8 mouse cellular contexts compared by ENCODE assay signal in the genomic region with DNA sequence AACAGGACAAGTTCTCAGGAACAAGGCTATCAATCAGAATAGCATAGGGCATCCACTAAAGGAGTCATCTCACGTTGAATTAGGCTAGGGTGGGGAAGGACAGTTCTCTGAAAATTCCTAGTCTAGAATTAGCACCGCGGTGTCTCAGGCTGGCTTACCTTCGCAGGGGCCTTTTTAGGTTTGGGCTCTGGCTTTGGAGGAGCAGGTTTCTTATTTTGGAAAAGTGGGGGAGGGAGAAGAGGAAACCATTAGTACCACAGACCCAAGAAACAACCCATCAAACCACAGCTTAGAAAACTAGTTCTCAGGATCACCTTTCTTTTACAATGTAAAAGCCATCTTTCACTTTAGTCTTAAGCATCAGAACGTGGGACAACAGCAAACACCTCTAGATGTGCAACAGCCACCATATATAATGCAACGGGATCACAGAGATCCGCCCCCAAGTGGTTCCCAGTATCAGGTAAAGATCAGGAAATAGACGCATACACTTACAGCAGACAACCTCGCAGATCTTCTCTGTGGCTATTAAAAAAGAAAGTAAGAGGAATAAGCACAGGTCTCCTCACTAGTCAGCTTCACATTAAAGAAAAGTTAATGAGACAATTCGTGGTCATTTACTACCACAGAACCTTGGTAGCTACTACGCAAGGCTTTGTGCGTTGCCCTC. TPM values are rescaled to one million over a fixed set of nuclear protein-coding genes. Genes with fewer than 3 reads are reported as not detected.
DNase-seq lines count a peak whose midpoint lies in the region; ATAC-seq and TF ChIP-seq lines count a peak whose summit lies in the region.

No protein-coding gene starts in this region.

- TF ChIP-seq CTCF in lung, adult 2 months (IDR thresholded peaks at IDR 0.05; ENCODE audit: insufficient read depth, low read length): no peak

- peaks cover 5% of the 10 kb centered on the region; the same call in 1 of the 2 replicates for H3K4me1 ChIP-seq in lung, adult 2 months (ENCODE audit: control insufficient read depth, insufficient read depth, low read length)
- H3K4me1 ChIP-seq in embryonic facial prominence, embryonic 14.5 days (ENCODE audit: control insufficient read depth, insufficient read depth, low read length): peaks cover 19% of the 10 kb centered on the region
- H3K4me1 ChIP-seq in intestine, embryonic 16.5 days (ENCODE audit: control insufficient read depth, insufficient read depth, low read length): peaks cover 17% of the 10 kb centered on the region
- H3K4me1 ChIP-seq in neural tube, embryonic 14.5 days (ENCODE audit: control insufficient read depth, insufficient read depth, low read length): peaks cover 34% of the 10 kb centered on the region

- ATAC-seq in embryonic facial prominence, embryonic 14.5 days (ENCODE audit: low read depth): no peak
- ATAC-seq in intestine, embryonic 16.5 days: no peak
- no peak for ATAC-seq in neural tube, embryonic 14.5 days (ENCODE audit: low read depth)

- 32% methylated on average over 12 of the region's 12 CpGs for WGBS in lung, adult 2 months
- WGBS in embryonic facial prominence, embryonic 14.5 days: 42% methylated on average over 12 of the region's 12 CpGs
- WGBS in intestine, embryonic 16.5 days: 27% methylated on average over 12 of the region's 12 CpGs
- WGBS in neural tube, embryonic 14.5 days: 54% methylated on average over 12 of the region's 12 CpGs

- H3K9me3 ChIP-seq in embryonic facial prominence, embryonic 14.5 days (ENCODE audit: control insufficient read depth, low read length): no peaks in the 10 kb centered on the region
- no peaks in the 10 kb centered on the region for H3K9me3 ChIP-seq in intestine, embryonic 16.5 days (ENCODE audit: control insufficient read depth, low read length)
- H3K9me3 ChIP-seq in neural tube, embryonic 14.5 days (ENCODE audit: control insufficient read depth, low read length): no peaks in the 10 kb centered on the region

- H3K4me2 ChIP-seq in embryonic facial prominence, embryonic 14.5 days (ENCODE audit: low read depth, low read length): peak overlapping the region; percentile 99
- H3K4me2 ChIP-seq in intestine, embryonic 16.5 days (ENCODE audit: low read depth, low read length): peak overlapping the region; percentile 55
- H3K4me2 ChIP-seq in neural tube, embryonic 14.5 days (ENCODE audit: low read depth, low read length): peak overlapping the region; percentile 85

- peak overlapping the region; percentile 72 for H3K4me3 ChIP-seq in lung, adult 2 months (replicated peaks; ENCODE audit: extremely low read depth, low read depth, low read length)
- H3K4me3 ChIP-seq in embryonic facial prominence, embryonic 14.5 days (ENCODE audit: low read depth, low read length): peak overlapping the region; percentile 74
- H3K4me3 ChIP-seq in intestine, embryonic 16.5 days (ENCODE audit: low read length): peak overlapping the region; percentile 78
- H3K4me3 ChIP-seq in neural tube, embryonic 14.5 days (ENCODE audit: low read depth, low read length): peak overlapping the region; percentile 70

- peak overlapping the region; percentile 98 for H3K9ac ChIP-seq in embryonic facial prominence, embryonic 14.5 days (ENCODE audit: low read depth, low read length)
- peak overlapping the region; percentile 97 for H3K9ac ChIP-seq in intestine, embryonic 16.5 days (ENCODE audit: low read depth, low read length)
- peak overlapping the region; percentile 93 for H3K9ac ChIP-seq in neural tube, embryonic 14.5 days (replicated peaks; ENCODE audit: low read depth, low read length)

- no peaks in the 10 kb centered on the region for H3K27me3 ChIP-seq in embryonic facial prominence, embryonic 14.5 days (replicated peaks; ENCODE audit: control insufficient read depth, insufficient read depth, low read length)
- no peaks in the 10 kb centered on the region for H3K27me3 ChIP-seq in intestine, embryonic 16.5 days (replicated peaks; ENCODE audit: control insufficient read depth, insufficient read depth, low read length)
- no peaks in the 10 kb centered on the region for H3K27me3 ChIP-seq in neural tube, embryonic 14.5 days (ENCODE audit: control insufficient read depth, insufficient read depth, low read length)

- TF ChIP-seq POLR2A in lung, adult 2 months (IDR thresholded peaks at IDR 0.05; ENCODE audit: borderline replicate concordance, extremely low read depth, low read depth, low read length): no peak

- no peak for DNase-seq in lung, adult 2 months
- no peak for DNase-seq in lung, postnatal 25 days (ENCODE audit: low spot score)
- DNase-seq in embryonic facial prominence, embryonic 14.5 days (ENCODE audit: low spot score): no peak
- DNase-seq in thymus, postnatal 25 days: no peak
- DNase-seq in left cerebral cortex, postnatal 4 days: no peak
- no peak for DNase-seq in kidney, adult 18-20 months

- H3K27ac ChIP-seq in embryonic facial prominence, embryonic 14.5 days (replicated peaks; ENCODE audit: low read depth, low read length): no peak overlapping the region
- H3K27ac ChIP-seq in intestine, embryonic 16.5 days (ENCODE audit: low read length): peak overlapping the region; percentile 57; the same call in 1 of the 2 replicates
- H3K27ac ChIP-seq in neural tube, embryonic 14.5 days (ENCODE audit: low read depth, low read length): no peak overlapping the region

- peaks cover 49% of the 10 kb centered on the region for H3K36me3 ChIP-seq in embryonic facial prominence, embryonic 14.5 days (ENCODE audit: control insufficient read depth, insufficient read depth, low read length)
- peaks cover 18% of the 10 kb centered on the region for H3K36me3 ChIP-seq in intestine, embryonic 16.5 days (ENCODE audit: control insufficient read depth, insufficient read depth, low read length)
- peaks cover 26% of the 10 kb centered on the region for H3K36me3 ChIP-seq in neural tube, embryonic 14.5 days (ENCODE audit: control insufficient read depth, insufficient read depth, low read length)

- intact Hi-C loops in left cerebral cortex, postnatal 4 days (cut with DNase I): loop anchor here (10.0 kb wide), 1 partner anchor 52 kb away; no protein-coding TSS in a partner anchor

RNA-seq across cellular contexts. Expression of a gene that starts 2.0 kb away (rescaled TPM):
- 14.6 and 28.9 TPM in 2 replicates for polyA plus RNA-seq in lung, adult 2 months (2012; rRNA removed)
- 2,056 and 2,380 TPM in 2 replicates for polyA plus RNA-seq in embryonic facial prominence, embryonic 14.5 days (2014; fragmentation: Nextera tagmentation; extraction: Ambion mirVana)
- 1,469 and 1,670 TPM in 2 replicates for polyA plus RNA-seq in intestine, embryonic 16.5 days (2015; fragmentation: Nextera tagmentation; extraction: Ambion mirVana)
- polyA plus RNA-seq in neural tube, embryonic 14.5 days (2014; fragmentation: Nextera tagmentation; extraction: Ambion mirVana): 1,100 and 1,186 TPM in 2 replicates
- total RNA-seq in left cerebral cortex, postnatal 4 days (2021): 100 to 1,000 TPM; 274 to 291 TPM

RNA-seq across cellular contexts. Expression of a gene that starts 34.3 kb away (rescaled TPM):
- 21.6 and 28.4 TPM in 2 replicates for polyA plus RNA-seq in lung, adult 2 months (2012; rRNA removed)
- polyA plus RNA-seq in embryonic facial prominence, embryonic 14.5 days (2014; fragmentation: Nextera tagmentation; extraction: Ambion mirVana): 42.3 and 48.9 TPM in 2 replicates
- polyA plus RNA-seq in intestine, embryonic 16.5 days (2015; fragmentation: Nextera tagmentation; extraction: Ambion mirVana): 41.3 and 45.4 TPM in 2 replicates
- polyA plus RNA-seq in neural tube, embryonic 14.5 days (2014; fragmentation: Nextera tagmentation; extraction: Ambion mirVana): 48.8 and 48.9 TPM in 2 replicates
- total RNA-seq in left cerebral cortex, postnatal 4 days (2021): 10 to 100 TPM; 49.1 to 57.1 TPM

RNA-seq across cellular contexts. Expression of a gene that starts 52.2 kb away (rescaled TPM):
- 0.06 TPM in 1 of 2 replicates, not detected in the other for polyA plus RNA-seq in lung, adult 2 months (2012; rRNA removed)
- polyA plus RNA-seq in embryonic facial prominence, embryonic 14.5 days (2014; fragmentation: Nextera tagmentation; extraction: Ambion mirVana): not detected in 2 replicates
- 0.10 TPM in 2 replicates for polyA plus RNA-seq in intestine, embryonic 16.5 days (2015; fragmentation: Nextera tagmentation; extraction: Ambion mirVana)
- polyA plus RNA-seq in neural tube, embryonic 14.5 days (2014; fragmentation: Nextera tagmentation; extraction: Ambion mirVana): 0.09 and 0.28 TPM in 2 replicates
- total RNA-seq in left cerebral cortex, postnatal 4 days (2021): not detected

Comparison
In these comparisons a context has a peak if more than half of its experiments do, and no peak if none do; other contexts are left out.
1. RNA of a gene that starts 2.0 kb away (polyA plus RNA-seq): 2,056 to 2,380 TPM in embryonic facial prominence, embryonic 14.5 days, 1,469 to 1,670 TPM in intestine, embryonic 16.5 days and 1,100 to 1,186 TPM in neural tube, embryonic 14.5 days; 14.6 to 28.9 TPM in lung, adult 2 months; every median in the first group is over 10 times any median in the second.
2. Peak in every context shown above with its lines, with median percentiles within 50 percentile points of each other: H3K4me3 ChIP-seq, H3K4me2 ChIP-seq and H3K9ac ChIP-seq.